Mouse (Mus musculus) layer of hippocampus, adult 9-11 months (tissue): ENCODE measurements at regions not wholly inside any gene's neighbourhood (a gene's known extent, or its start where the extent isn't known, plus 50 kb on each side); places are given as distances from the start of the nearest gene placed in this dataset.
A peak's percentile ranks its signal among the peaks of the same experiment; 100 is the strongest.

Source experiments
- DNase-seq: peaks from one replicate; pipeline ENCODE4 v3.0.0; 2022

- no peak for DNase-seq
Observed at GRCm38 (mm10) chr2:57424879-57425278, 187.4 kb downstream of the Gpd2 start.

- DNase-seq: no peak
Observed at GRCm38 (mm10) chr2:57425439-57425838, 188.0 kb downstream of the Gpd2 start.

- peak; percentile 66 for DNase-seq
Observed at GRCm38 (mm10) chr2:57450996-57451770, 213.7 kb downstream of the Gpd2 start.

GRCm38 (mm10) chr2:57453896-57454679, 216.7 kb downstream of the Gpd2 start:
- no peak for DNase-seq

- DNase-seq: peak; percentile 59
Observed at GRCm38 (mm10) chr2:57459901-57460300, 222.5 kb downstream of the Gpd2 start.

- no peak for DNase-seq
Observed at GRCm38 (mm10) chr2:57473873-57474272, 236.4 kb downstream of the Gpd2 start.

GRCm38 (mm10) chr2:57492116-57492515, 254.7 kb downstream of the Gpd2 start:
- no peak for DNase-seq

GRCm38 (mm10) chr2:57492914-57493621, 255.6 kb downstream of the Gpd2 start:
- no peak for DNase-seq

- DNase-seq: no peak
Observed at GRCm38 (mm10) chr2:57496315-57496954, 259.0 kb downstream of the Gpd2 start.

GRCm38 (mm10) chr2:57497933-57498332, 260.5 kb downstream of the Gpd2 start:
- DNase-seq: no peak

GRCm38 (mm10) chr2:57504678-57505077, 267.2 kb downstream of the Gpd2 start:
- no peak for DNase-seq

GRCm38 (mm10) chr2:57522465-57522864, 285.0 kb downstream of the Gpd2 start:
- DNase-seq: no peak

GRCm38 (mm10) chr2:57522983-57523382, 285.5 kb downstream of the Gpd2 start:
- DNase-seq: no peak

- DNase-seq: no peak
Observed at GRCm38 (mm10) chr2:57527966-57528365, 290.5 kb downstream of the Gpd2 start.

GRCm38 (mm10) chr2:57539842-57540241, 302.4 kb downstream of the Gpd2 start:
- DNase-seq: no peak

GRCm38 (mm10) chr2:57565258-57565657, 327.8 kb downstream of the Gpd2 start:
- peak; percentile 45 for DNase-seq

GRCm38 (mm10) chr2:57566103-57566502, 328.7 kb downstream of the Gpd2 start:
- DNase-seq: no peak

GRCm38 (mm10) chr2:57567183-57567582, 329.7 kb downstream of the Gpd2 start:
- no peak for DNase-seq

- DNase-seq: no peak
Observed at GRCm38 (mm10) chr2:57587065-57587464, 349.6 kb downstream of the Gpd2 start.

GRCm38 (mm10) chr2:57593558-57593957, 356.1 kb downstream of the Gpd2 start:
- no peak for DNase-seq

GRCm38 (mm10) chr2:57597694-57598358, 360.4 kb downstream of the Gpd2 start:
- peak; percentile 46 for DNase-seq

- no peak for DNase-seq
Observed at GRCm38 (mm10) chr2:57611599-57611998, 374.2 kb downstream of the Gpd2 start.
